Mouse (Mus musculus) ES-E14 (cell line): ENCODE data around the gene Creb3l4. TPM values are rescaled to one million over a fixed set of nuclear protein-coding genes. Genes with fewer than 3 reads are reported as not detected.

Source experiments
- DNase-seq: peaks from one replicate; pipeline ENCODE4 v3.0.0-alpha.2; 2013; ENCODE audit warnings: low read depth, low spot score
- H3K27ac ChIP-seq: 2 replicates; pipeline ENCODE4 v1.5.1; 2012; ENCODE audit warnings: low read depth, mild to moderate bottlenecking, low read length, moderate library complexity, mixed read lengths; ENCODE audit not compliant: poor library complexity, insufficient read depth, severe bottlenecking
- H3K36me3 ChIP-seq: 2 replicates; pipeline ENCODE4 v1.6.1; 2012; ENCODE audit warnings: mild to moderate bottlenecking, low read length, moderate library complexity, mixed read lengths; ENCODE audit not compliant: control insufficient read depth, poor library complexity, insufficient read depth, severe bottlenecking
- H3K4me1 ChIP-seq, 2 experiments: fragments of 150-350 bp in 1 of 2; sonication (generic) in 1 of 2; 2 replicates each; pipeline ENCODE4 v1.6.1; 2012; ENCODE audit warnings: low read length in 2 of 2, mild to moderate bottlenecking in 1 of 2, mixed read lengths in 1 of 2; ENCODE audit not compliant: control insufficient read depth in 2 of 2, insufficient read depth in 2 of 2, poor library complexity in 1 of 2
- H3K4me3 ChIP-seq, 2 experiments: fragments of 150-350 bp in 1 of 2; sonication (generic) in 1 of 2; 2 replicates each; pipeline ENCODE4 v1.5.1; 2012; ENCODE audit warnings: low read length in 2 of 2, low read depth in 1 of 2, mild to moderate bottlenecking in 1 of 2, mixed read lengths in 1 of 2; ENCODE audit not compliant: insufficient read depth in 1 of 2, poor library complexity in 1 of 2, severe bottlenecking in 1 of 2
- H3K9ac ChIP-seq: 2 replicates; pipeline ENCODE4 v1.6.1; 2012; ENCODE audit warnings: low read depth, mild to moderate bottlenecking, low read length, mixed read lengths; ENCODE audit not compliant: poor library complexity, insufficient read depth, severe bottlenecking
- H3K9me3 ChIP-seq: fragments of 150-350 bp; sonication (generic); 2 replicates; pipeline ENCODE4 v1.6.1; 2012; ENCODE audit warnings: low read depth, mild to moderate bottlenecking, low read length; ENCODE audit not compliant: control insufficient read depth, insufficient read depth
- CHD2 ChIP-seq: IDR thresholded peaks from 2 replicates; pipeline ENCODE4 v1.6.1; 2014; ENCODE audit warnings: mild to moderate bottlenecking, low read depth, low read length, inconsistent platforms
- HCFC1 ChIP-seq: IDR thresholded peaks from 2 replicates; pipeline ENCODE4 v1.6.1; 2012; ENCODE audit warnings: low read length, inconsistent platforms, borderline replicate concordance; ENCODE audit not compliant: insufficient read depth
- MAFK ChIP-seq: IDR thresholded peaks from 2 replicates; pipeline ENCODE4 v1.6.1; 2014; ENCODE audit warnings: mild to moderate bottlenecking, low read depth, low read length, inconsistent platforms; ENCODE audit not compliant: insufficient read depth
- ZC3H11A ChIP-seq: IDR thresholded peaks from 2 replicates; pipeline ENCODE4 v1.6.1; 2012; ENCODE audit warnings: low read depth, mild to moderate bottlenecking, inconsistent platforms, low read length, borderline replicate concordance
- ZNF384 ChIP-seq: IDR thresholded peaks from 2 replicates; pipeline ENCODE4 v1.6.1; 2012; ENCODE audit warnings: low read depth, low read length, inconsistent platforms
- in situ Hi-C, 2 experiments: fragments of 600-800 bp; cut with MboI; formaldehyde crosslinking; loops; one replicate each; pipeline ENCODE4 v1.15.1; 2025; ENCODE audit warnings: low sequenced_read_pairs in 2 of 2, inconsistent platforms in 1 of 2; ENCODE audit not compliant: unreplicated experiment in 2 of 2
- total RNA-seq: library from RNA; depleted of rRNA; stranded (reverse); fragments of 300-350 nt; gene quantifications from 2 replicates; pipeline ENCODE4 v1.2.3, GENCODE M21; 2012

The Creb3l4 gene
- total RNA-seq, 1 experiment: 2.3 TPM

GRCm38 (mm10) chr3:90263121-90263771 is 19.9 kb upstream of the Creb3l4 start:
- DNase-seq: no peak
- Histone ChIP-seq H3K4me3 (no peak overlapping the region), H3K9ac (no peak overlapping the region), H3K4me1 (peaks cover 2 to 4% of the 10 kb centered on the region in 2 experiments; a peak in 2 of 4 replicates), H3K36me3 (peaks cover 31% of the 10 kb centered on the region), H3K9me3 (no peaks in the 10 kb centered on the region), H3K27ac (no peak overlapping the region)
- in situ Hi-C loops: no loop called here
- TF ChIP-seq MAFK (no peak), HCFC1 (no peak), ZNF384 (no peak), CHD2 (no peak), ZC3H11A (no peak)

- no peak for TF ChIP-seq ZNF384
- no peak for TF ChIP-seq MAFK
- TF ChIP-seq CHD2: no peak
- TF ChIP-seq ZC3H11A: no peak
- no peak for TF ChIP-seq HCFC1
- no peak for DNase-seq
- Histone ChIP-seq H3K9me3 (no peaks in the 10 kb centered on the region), H3K4me3 (no peak overlapping the region), H3K9ac (no peak overlapping the region), H3K36me3 (peaks cover 34% of the 10 kb centered on the region), H3K4me1 (peaks cover 2 to 4% of the 10 kb centered on the region in 2 experiments; a peak in 2 of 4 replicates), H3K27ac (no peak overlapping the region)
- in situ Hi-C loops: no loop called here
These were observed 15.2 kb upstream of the Creb3l4 start for GRCm38 (mm10) chr3:90258521-90258920.

GRCm38 (mm10) chr3:90256731-90257530 is 13.6 kb upstream of the Creb3l4 start:
- Histone ChIP-seq H3K9ac (no peak overlapping the region), H3K36me3 (peaks cover 26% of the 10 kb centered on the region), H3K4me1 (peaks cover 3 to 4% of the 10 kb centered on the region in 2 experiments; a peak in 2 of 4 replicates), H3K4me3 (no peak overlapping the region), H3K27ac (no peak overlapping the region), H3K9me3 (no peaks in the 10 kb centered on the region)
- TF ChIP-seq MAFK: no peak
- TF ChIP-seq CHD2: no peak
- TF ChIP-seq ZNF384: no peak
- TF ChIP-seq ZC3H11A: no peak
- TF ChIP-seq HCFC1: no peak
- DNase-seq: no peak
- in situ Hi-C loops: no loop called here

GRCm38 (mm10) chr3:90255784-90256353 is 12.6 kb upstream of the Creb3l4 start:
- Histone ChIP-seq H3K4me1 (peaks cover 3 to 4% of the 10 kb centered on the region in 2 experiments; a peak in 2 of 4 replicates), H3K4me3 (no peak overlapping the region), H3K9me3 (no peaks in the 10 kb centered on the region), H3K36me3 (peaks cover 29% of the 10 kb centered on the region), H3K9ac (no peak overlapping the region), H3K27ac (no peak overlapping the region)
- in situ Hi-C loops: no loop called here
- DNase-seq: no peak
- TF ChIP-seq MAFK (no peak), ZC3H11A (no peak), ZNF384 (no peak), CHD2 (no peak), HCFC1 (no peak)
